Mouse (Mus musculus) embryonic fibroblast, embryonic 13.5 days (primary cell): ENCODE results near the gene Cass4. TPM values are rescaled to one million over a fixed set of nuclear protein-coding genes. Genes with fewer than 3 reads are reported as not detected.
A peak's percentile ranks its signal among the peaks of the same experiment; 100 is the strongest.

Experiments
- H3K27ac ChIP-seq: 2 replicates; pipeline ENCODE4 v1.5.1; 2012; ENCODE audit warnings: low read length, control low read depth, inconsistent platforms; ENCODE audit not compliant: insufficient read depth
- H3K4me1 ChIP-seq: 2 replicates; pipeline ENCODE4 v1.6.1; 2011; ENCODE audit warnings: low read length; ENCODE audit not compliant: control insufficient read depth, insufficient read depth
- H3K4me3 ChIP-seq: 2 replicates; pipeline ENCODE4 v1.5.1; 2011; ENCODE audit warnings: mild to moderate bottlenecking, control low read depth, low read length; ENCODE audit not compliant: insufficient read depth
- CTCF ChIP-seq: IDR thresholded peaks from 2 replicates; pipeline ENCODE4 v1.5.1; 2011; ENCODE audit warnings: mild to moderate bottlenecking, control low read depth, low read length, moderate library complexity, borderline replicate concordance; ENCODE audit not compliant: insufficient read depth
- POLR2A ChIP-seq: IDR thresholded peaks from 2 replicates; pipeline ENCODE4 v1.6.1; 2011; ENCODE audit warnings: low read depth, mild to moderate bottlenecking, control low read depth, low read length, moderate library complexity
- polyA plus RNA-seq: library from polyadenylated mRNA; stranded (reverse); fragments of >200 nt; gene quantifications from 2 replicates; pipeline ENCODE4 v1.2.4, GENCODE M21; 2011; ENCODE audit warnings: low read depth; ENCODE audit not compliant: missing spikeins, insufficient read length

The Cass4 gene
- polyA plus RNA-seq, 1 experiment, result 1.8 TPM

DNA sequence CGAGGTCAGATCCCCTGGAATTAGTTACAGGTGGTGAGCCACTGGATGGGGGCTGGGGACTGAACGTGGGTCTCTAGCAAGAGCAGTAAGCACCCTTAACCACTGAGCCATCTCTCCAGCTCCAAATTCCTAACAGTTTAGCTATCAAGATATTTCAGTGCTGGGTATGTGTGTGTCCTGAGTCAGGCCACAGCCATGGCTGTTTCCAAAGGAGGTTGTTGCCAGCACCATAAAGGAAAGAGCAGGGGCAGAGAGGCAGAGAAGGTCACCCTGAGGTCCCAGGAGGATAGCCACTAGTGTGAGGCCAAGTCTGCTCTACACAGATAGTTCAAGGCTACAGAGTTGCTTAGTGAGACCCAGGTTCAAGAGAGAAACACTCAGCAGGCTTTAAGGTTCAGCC is 67.1 kb downstream of the Cass4 start:
- Histone ChIP-seq H3K4me1 (no peaks in the 10 kb centered on the region), H3K4me3 (no peak overlapping the region), H3K27ac (no peak overlapping the region)
- no peak for TF ChIP-seq POLR2A
- TF ChIP-seq CTCF, result no peak

DNA sequence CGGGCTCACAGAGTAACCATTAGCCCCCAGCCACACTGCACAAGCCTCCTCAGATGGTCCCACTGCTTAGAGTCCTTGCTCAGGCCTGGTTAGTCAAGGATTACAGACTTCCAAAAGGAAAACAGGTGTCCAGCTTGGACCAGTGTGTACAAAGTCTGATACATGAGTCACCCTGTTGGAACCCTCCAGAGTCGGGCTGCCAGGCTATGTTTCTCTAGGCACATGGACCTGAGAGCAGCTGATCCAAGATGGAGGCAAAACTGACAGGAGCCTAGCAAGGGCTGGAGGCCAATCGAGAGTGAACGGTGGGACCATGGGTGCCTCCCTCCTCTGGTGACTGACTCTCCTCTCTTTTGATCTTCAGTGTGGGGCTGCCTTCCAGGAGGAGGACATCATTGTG is 69.2 kb downstream of the Cass4 start:
- Histone ChIP-seq H3K4me3 (no peak overlapping the region), H3K4me1 (0 out of 2 replicates have a peak, but pooled peaks cover under 1% of the 10 kb centered on the region), H3K27ac (no peak overlapping the region)
- TF ChIP-seq CTCF (no peak), POLR2A (no peak)

DNA sequence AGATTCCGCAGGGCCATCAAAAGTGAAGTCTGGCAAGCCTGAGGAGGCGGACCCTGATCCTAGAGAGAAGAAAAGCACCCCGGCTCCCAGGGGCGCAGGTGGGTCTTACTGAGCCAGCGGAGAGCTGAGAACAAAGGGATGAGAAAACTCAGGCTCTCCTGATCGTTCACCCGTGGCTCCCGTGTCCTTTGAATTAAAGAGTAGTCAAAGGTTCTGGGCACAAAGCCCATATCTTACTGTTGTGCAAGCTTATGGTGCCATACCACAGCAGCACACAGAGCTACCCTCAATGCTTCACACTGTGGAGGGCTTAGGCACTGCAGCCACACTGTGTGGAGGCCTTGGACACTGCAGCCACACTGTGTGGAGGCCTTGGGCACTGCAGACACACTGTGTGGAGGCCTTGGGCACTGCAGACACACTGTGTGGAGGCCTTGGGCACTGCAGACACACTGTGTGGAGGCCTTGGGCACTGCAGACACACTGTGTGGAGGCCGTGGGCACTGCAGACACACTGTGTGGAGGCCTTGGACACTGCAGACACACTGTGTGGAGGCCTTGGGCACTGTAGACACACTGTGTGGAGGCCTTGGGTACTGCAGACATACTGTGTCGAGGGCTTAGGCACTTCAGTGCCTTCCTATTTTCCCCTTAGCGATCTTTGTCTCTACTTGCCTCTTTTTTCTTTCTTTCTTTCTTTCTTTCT is 73.0 kb downstream of the Cass4 start:
- Histone ChIP-seq H3K4me1 (0 out of 2 replicates have a peak, but pooled peaks cover 2% of the 10 kb centered on the region), H3K27ac (no peak overlapping the region), H3K4me3 (no peak overlapping the region)
- TF ChIP-seq CTCF, result no peak
- TF ChIP-seq POLR2A, result no peak

DNA sequence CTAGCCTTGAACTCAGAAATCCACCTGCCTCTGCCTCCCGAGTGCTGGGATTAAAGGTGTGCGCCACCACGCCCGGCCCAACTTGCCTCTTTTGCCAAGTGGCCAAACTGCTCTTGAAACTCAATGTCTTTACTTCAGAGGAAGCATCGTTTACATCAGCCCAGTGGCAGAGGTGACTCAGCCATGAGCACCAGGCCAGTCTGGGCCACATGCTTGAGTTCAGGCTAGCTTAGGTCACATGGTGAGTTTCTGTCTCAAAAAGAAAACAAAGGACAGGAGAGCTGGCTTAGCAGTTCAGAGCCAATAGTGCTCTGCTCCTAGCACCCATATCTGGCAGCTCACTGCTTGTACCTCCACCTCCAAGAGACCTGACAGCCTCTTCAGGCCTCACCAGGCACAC is 73.6 kb downstream of the Cass4 start:
- TF ChIP-seq CTCF, result no peak
- no peak for TF ChIP-seq POLR2A
- Histone ChIP-seq H3K27ac (peak overlapping the region; percentile 8; the same call in 1 of the 2 replicates), H3K4me1 (0 out of 2 replicates have a peak, but pooled peaks cover 2% of the 10 kb centered on the region), H3K4me3 (no peak overlapping the region)

DNA sequence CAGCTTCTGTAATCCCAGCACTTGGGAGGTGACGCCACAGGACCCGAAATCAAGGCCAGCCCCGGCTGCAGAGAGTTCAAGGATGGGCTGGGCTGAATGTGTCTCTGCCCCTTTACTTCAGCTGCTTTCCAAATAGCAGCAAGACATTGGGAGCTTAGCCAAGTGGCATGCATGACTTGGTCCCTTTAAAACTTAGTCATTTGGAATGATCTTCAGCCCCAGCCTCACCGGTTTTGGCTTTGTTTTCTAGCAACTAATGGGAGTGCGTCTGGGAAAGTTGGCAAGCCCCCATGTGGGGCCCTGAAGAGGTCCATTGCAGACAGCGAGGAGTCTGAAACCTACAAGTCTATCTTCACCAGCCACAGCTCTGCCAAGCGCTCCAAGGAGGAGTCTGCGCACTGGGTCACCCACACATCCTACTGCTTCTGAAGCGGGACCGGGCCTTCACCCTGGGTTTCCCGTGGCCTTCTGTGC is 74.8 kb downstream of the Cass4 start:
- Histone ChIP-seq H3K4me1 (0 out of 2 replicates have a peak, but pooled peaks cover 2% of the 10 kb centered on the region), H3K27ac (no peak overlapping the region), H3K4me3 (no peak overlapping the region)
- TF ChIP-seq CTCF (no peak), POLR2A (no peak)

DNA sequence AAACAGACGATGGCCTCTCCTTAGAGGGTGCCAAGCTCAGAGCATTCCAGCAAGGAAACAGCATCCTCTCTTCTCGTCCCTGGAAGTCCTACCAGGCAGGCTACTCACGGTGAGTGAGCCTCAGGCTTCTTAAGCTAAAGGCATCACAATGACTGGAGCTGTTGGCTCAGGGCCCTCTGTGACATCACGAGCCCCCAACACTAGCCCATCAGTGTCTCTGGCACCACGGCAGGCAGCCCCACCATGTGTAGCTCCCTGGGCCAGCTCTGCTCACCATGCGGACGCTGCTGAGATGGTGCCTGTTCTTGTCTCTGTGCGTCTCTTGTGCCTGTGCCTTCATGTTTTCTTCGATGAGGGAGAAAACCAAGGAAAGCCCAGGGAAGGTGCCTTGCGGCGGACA is 78.7 kb downstream of the Cass4 start, which contains the start of gene Fam209:
Gene Fam209 (plus strand): TSS at position 203 of the 400 bp plus-strand sequence.
- TF ChIP-seq CTCF, result no peak
- TF ChIP-seq POLR2A, result no peak
- 0 out of 2 replicates have a peak, but pooled peaks cover 2% of the 10 kb centered on the region for H3K4me1 ChIP-seq
- H3K4me3 ChIP-seq, result no peak within 1 kb of the TSS
- no peak within 1 kb of the TSS for H3K27ac ChIP-seq

DNA sequence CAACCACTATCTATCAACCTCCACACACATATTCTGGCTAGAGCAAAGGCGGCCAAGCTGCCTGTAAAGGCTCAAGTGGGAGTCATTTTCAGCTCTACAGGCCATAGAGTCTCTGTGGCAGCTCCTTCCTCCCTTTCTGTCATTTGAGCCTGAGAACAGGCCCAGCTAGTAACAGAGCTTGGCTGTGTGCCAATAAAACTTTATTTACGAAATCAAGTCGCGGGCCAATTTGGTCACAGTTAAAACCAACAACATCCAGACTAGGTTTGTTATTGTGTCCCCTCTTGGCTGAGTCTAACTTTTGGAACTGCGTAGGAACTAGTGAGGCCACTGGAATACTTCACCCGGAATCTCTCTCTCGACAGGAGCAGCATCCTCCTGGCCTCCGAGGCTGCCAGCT is 80.0 kb downstream of the Cass4 start:
- no peaks in the 10 kb centered on the region for H3K4me1 ChIP-seq
- TF ChIP-seq CTCF, result no peak
- no peak overlapping the region for H3K4me3 ChIP-seq
- H3K27ac ChIP-seq, result no peak overlapping the region

DNA sequence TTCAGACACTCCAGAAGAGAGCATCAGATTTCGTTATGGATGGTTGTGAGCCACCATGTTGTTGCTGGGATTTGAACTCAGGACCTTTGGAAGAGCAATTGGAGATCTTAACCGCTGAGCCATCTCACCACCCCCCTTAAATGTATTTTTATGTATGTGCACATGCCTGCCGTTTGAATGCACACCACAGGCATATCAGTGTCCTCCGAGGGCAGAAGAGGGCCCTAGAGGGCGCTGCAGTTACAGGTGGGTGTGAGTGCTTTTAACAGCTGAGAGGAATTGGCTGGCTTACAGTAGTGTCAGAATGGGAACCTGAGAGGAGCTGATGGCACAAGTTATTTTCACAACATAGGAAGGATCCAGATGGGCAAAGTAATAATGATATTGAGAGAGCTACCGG is 81.4 kb downstream of the Cass4 start:
- no peak overlapping the region for H3K27ac ChIP-seq
- no peak overlapping the region for H3K4me3 ChIP-seq
- TF ChIP-seq CTCF, result 0 out of 2 replicates have a peak, but pooled peaks have one; percentile 33
- no peak for TF ChIP-seq POLR2A
- H3K4me1 ChIP-seq, result no peaks in the 10 kb centered on the region

DNA sequence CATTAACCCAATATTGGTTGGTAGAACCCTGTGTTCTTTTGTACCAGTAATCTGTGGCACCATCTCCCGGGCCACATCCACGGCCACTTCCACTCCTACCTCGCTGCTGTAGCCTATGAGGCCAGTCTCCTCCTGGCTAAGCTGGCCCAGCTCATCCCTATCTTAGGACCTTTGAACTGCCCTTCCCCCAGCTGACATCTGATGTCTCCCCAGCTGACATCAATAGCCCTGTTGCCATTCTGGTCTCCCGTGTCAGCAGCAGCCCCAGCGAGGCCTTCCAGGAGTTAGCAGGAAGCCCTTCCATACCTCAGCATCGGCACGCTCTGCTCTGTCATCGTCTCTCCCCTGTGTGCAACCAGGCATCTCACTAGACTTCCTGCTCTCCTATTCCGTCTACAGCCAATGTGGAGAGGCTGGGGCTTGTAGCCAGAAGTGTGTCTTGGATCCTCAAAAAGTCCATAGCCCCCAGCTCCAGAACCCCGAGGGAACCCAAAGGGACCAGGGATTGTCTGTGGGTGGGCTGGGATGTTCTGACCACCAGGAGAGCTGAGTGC is 83.2 kb downstream of the Cass4 start:
- Histone ChIP-seq H3K27ac (no peak overlapping the region), H3K4me1 (no peaks in the 10 kb centered on the region), H3K4me3 (no peak overlapping the region)
- TF ChIP-seq CTCF, result no peak
- TF ChIP-seq POLR2A, result no peak

DNA sequence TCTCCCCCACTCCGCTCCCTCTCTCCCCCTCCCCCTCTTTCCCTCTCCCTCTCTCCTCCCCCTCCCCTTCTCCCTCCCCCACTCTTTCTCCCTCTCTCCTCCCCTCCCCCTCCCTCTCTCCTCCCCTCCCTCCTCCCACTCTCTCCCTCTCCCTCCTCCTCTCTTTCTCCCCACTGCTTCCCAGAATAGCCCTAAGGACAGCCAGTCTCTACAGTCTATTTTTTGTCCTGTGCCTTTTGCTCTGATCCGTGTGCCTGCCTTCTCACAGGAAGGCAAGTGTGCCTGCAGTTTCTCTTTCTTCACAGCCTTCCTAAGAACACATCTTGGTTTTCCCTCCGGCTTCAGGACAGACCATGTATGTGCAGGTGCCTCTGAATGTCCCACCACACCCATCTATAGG is 83.8 kb downstream of the Cass4 start:
- TF ChIP-seq POLR2A (no peak), CTCF (no peak)
- no peak overlapping the region for H3K4me3 ChIP-seq

More for the DNA sequence above, 83.8 kb downstream of the Cass4 start:
- Histone ChIP-seq H3K4me1 (no peaks in the 10 kb centered on the region), H3K27ac (no peak overlapping the region)
